Mouse (Mus musculus): ENCODE measurements at regions not wholly inside any gene's neighbourhood (a gene's known extent, or its start where the extent isn't known, plus 50 kb on each side); places are given as distances from the start of the nearest gene placed in this dataset.

GRCm38 (mm10) chr2:148622216-148622615, 50.2 kb upstream of the Nxt1 start:
- Histone ChIP-seq H3K4me2 (replicated peaks; ENCODE audit: low read depth, low read length) (no peak overlapping the region), H3K9ac (ENCODE audit: low read depth, low read length) (no peak overlapping the region), H3K27ac (ENCODE audit: low read depth, low read length) (no peak overlapping the region), H3K27me3 (ENCODE audit: control insufficient read depth, insufficient read depth, low read length) (no peaks in the 10 kb centered on the region), H3K9me3 (ENCODE audit: control insufficient read depth, low read length) (no peaks in the 10 kb centered on the region), H3K4me3 (ENCODE audit: low read length) (no peak overlapping the region), H3K36me3 (ENCODE audit: control insufficient read depth, insufficient read depth, low read length) (no peaks in the 10 kb centered on the region), H3K4me1 (ENCODE audit: control insufficient read depth, insufficient read depth, low read length) (no peaks in the 10 kb centered on the region)
- 74% methylated on average over 3 of the region's 3 CpGs for WGBS
- no peak for ATAC-seq (ENCODE audit: low FRiP score, low TSS enrichment)

- Histone ChIP-seq H3K27ac (ENCODE audit: low read depth, low read length) (no peak overlapping the region), H3K9me3 (ENCODE audit: control insufficient read depth, low read length) (no peaks in the 10 kb centered on the region), H3K27me3 (ENCODE audit: control insufficient read depth, insufficient read depth, low read length) (no peaks in the 10 kb centered on the region), H3K4me3 (ENCODE audit: low read length) (no peak overlapping the region), H3K36me3 (ENCODE audit: control insufficient read depth, insufficient read depth, low read length) (no peaks in the 10 kb centered on the region), H3K4me1 (ENCODE audit: control insufficient read depth, insufficient read depth, low read length) (no peaks in the 10 kb centered on the region), H3K4me2 (replicated peaks; ENCODE audit: low read depth, low read length) (no peak overlapping the region), H3K9ac (ENCODE audit: low read depth, low read length) (no peak overlapping the region)
- ATAC-seq (ENCODE audit: low FRiP score, low TSS enrichment): no peak
- WGBS: 85% methylated on average over 1 of the region's 1 CpGs
Observed at GRCm38 (mm10) chr2:148611911-148612310, 60.5 kb upstream of the Nxt1 start.

GRCm38 (mm10) chr2:148605425-148605930, 66.9 kb upstream of the Nxt1 start:
- no peak overlapping the region for H3K4me3 ChIP-seq (ENCODE audit: low read length)
- H3K4me2 ChIP-seq (replicated peaks; ENCODE audit: low read depth, low read length): no peak overlapping the region
- H3K9me3 ChIP-seq (ENCODE audit: control insufficient read depth, low read length): no peaks in the 10 kb centered on the region
- H3K27me3 ChIP-seq (ENCODE audit: control insufficient read depth, insufficient read depth, low read length): no peaks in the 10 kb centered on the region
- no peak overlapping the region for H3K9ac ChIP-seq (ENCODE audit: low read depth, low read length)
- no peak for ATAC-seq (ENCODE audit: low FRiP score, low TSS enrichment)
- 24% methylated on average over 2 of the region's 2 CpGs for WGBS
- no peaks in the 10 kb centered on the region for H3K36me3 ChIP-seq (ENCODE audit: control insufficient read depth, insufficient read depth, low read length)
- no peak overlapping the region for H3K27ac ChIP-seq (ENCODE audit: low read depth, low read length)
- H3K4me1 ChIP-seq (ENCODE audit: control insufficient read depth, insufficient read depth, low read length): no peaks in the 10 kb centered on the region

GRCm38 (mm10) chr2:148603951-148604350, 68.5 kb upstream of the Nxt1 start:
- Histone ChIP-seq H3K4me3 (ENCODE audit: low read length) (no peak overlapping the region), H3K4me2 (replicated peaks; ENCODE audit: low read depth, low read length) (no peak overlapping the region), H3K27me3 (ENCODE audit: control insufficient read depth, insufficient read depth, low read length) (no peaks in the 10 kb centered on the region), H3K4me1 (ENCODE audit: control insufficient read depth, insufficient read depth, low read length) (no peaks in the 10 kb centered on the region), H3K9ac (ENCODE audit: low read depth, low read length) (no peak overlapping the region), H3K9me3 (ENCODE audit: control insufficient read depth, low read length) (no peaks in the 10 kb centered on the region), H3K36me3 (ENCODE audit: control insufficient read depth, insufficient read depth, low read length) (no peaks in the 10 kb centered on the region), H3K27ac (ENCODE audit: low read depth, low read length) (no peak overlapping the region)
- WGBS: 61% methylated on average over 2 of the region's 2 CpGs
- no peak for ATAC-seq (ENCODE audit: low FRiP score, low TSS enrichment)

- Histone ChIP-seq H3K4me1 (ENCODE audit: control insufficient read depth, insufficient read depth, low read length) (no peaks in the 10 kb centered on the region), H3K9me3 (ENCODE audit: control insufficient read depth, low read length) (no peaks in the 10 kb centered on the region), H3K4me3 (ENCODE audit: low read length) (no peak overlapping the region), H3K9ac (ENCODE audit: low read depth, low read length) (no peak overlapping the region), H3K27me3 (ENCODE audit: control insufficient read depth, insufficient read depth, low read length) (no peaks in the 10 kb centered on the region), H3K4me2 (replicated peaks; ENCODE audit: low read depth, low read length) (no peak overlapping the region), H3K36me3 (ENCODE audit: control insufficient read depth, insufficient read depth, low read length) (no peaks in the 10 kb centered on the region), H3K27ac (ENCODE audit: low read depth, low read length) (no peak overlapping the region)
- ATAC-seq (ENCODE audit: low FRiP score, low TSS enrichment): no peak
- 57% methylated on average over 2 of the region's 2 CpGs for WGBS
Observed at GRCm38 (mm10) chr2:148603315-148603714, 69.1 kb upstream of the Nxt1 start.

- no peaks in the 10 kb centered on the region for H3K9me3 ChIP-seq (ENCODE audit: control insufficient read depth, low read length)
- H3K27ac ChIP-seq (ENCODE audit: low read depth, low read length): no peak overlapping the region
- no peaks in the 10 kb centered on the region for H3K4me1 ChIP-seq (ENCODE audit: control insufficient read depth, insufficient read depth, low read length)
- no peak overlapping the region for H3K4me2 ChIP-seq (replicated peaks; ENCODE audit: low read depth, low read length)
- H3K27me3 ChIP-seq (ENCODE audit: control insufficient read depth, insufficient read depth, low read length): no peaks in the 10 kb centered on the region
- H3K4me3 ChIP-seq (ENCODE audit: low read length): no peak overlapping the region
- H3K36me3 ChIP-seq (ENCODE audit: control insufficient read depth, insufficient read depth, low read length): no peaks in the 10 kb centered on the region
- no peak for ATAC-seq (ENCODE audit: low FRiP score, low TSS enrichment)
- no peak overlapping the region for H3K9ac ChIP-seq (ENCODE audit: low read depth, low read length)
Observed at GRCm38 (mm10) chr2:148599498-148599897, 72.9 kb upstream of the Nxt1 start.

GRCm38 (mm10) chr2:148596966-148597365, 75.4 kb upstream of the Nxt1 start:
- H3K4me1 ChIP-seq (ENCODE audit: control insufficient read depth, insufficient read depth, low read length): no peaks in the 10 kb centered on the region
- 86% methylated on average over 2 of the region's 2 CpGs for WGBS
- no peak overlapping the region for H3K27ac ChIP-seq (ENCODE audit: low read depth, low read length)
- no peak overlapping the region for H3K4me3 ChIP-seq (ENCODE audit: low read length)
- no peaks in the 10 kb centered on the region for H3K36me3 ChIP-seq (ENCODE audit: control insufficient read depth, insufficient read depth, low read length)
- H3K27me3 ChIP-seq (ENCODE audit: control insufficient read depth, insufficient read depth, low read length): no peaks in the 10 kb centered on the region
- no peaks in the 10 kb centered on the region for H3K9me3 ChIP-seq (ENCODE audit: control insufficient read depth, low read length)
- no peak overlapping the region for H3K4me2 ChIP-seq (replicated peaks; ENCODE audit: low read depth, low read length)
- no peak for ATAC-seq (ENCODE audit: low FRiP score, low TSS enrichment)
- no peak overlapping the region for H3K9ac ChIP-seq (ENCODE audit: low read depth, low read length)

- Histone ChIP-seq H3K9me3 (ENCODE audit: control insufficient read depth, low read length) (no peaks in the 10 kb centered on the region), H3K4me2 (replicated peaks; ENCODE audit: low read depth, low read length) (no peak overlapping the region), H3K27ac (ENCODE audit: low read depth, low read length) (no peak overlapping the region), H3K4me3 (ENCODE audit: low read length) (no peak overlapping the region), H3K36me3 (ENCODE audit: control insufficient read depth, insufficient read depth, low read length) (no peaks in the 10 kb centered on the region), H3K4me1 (ENCODE audit: control insufficient read depth, insufficient read depth, low read length) (no peaks in the 10 kb centered on the region), H3K27me3 (ENCODE audit: control insufficient read depth, insufficient read depth, low read length) (no peaks in the 10 kb centered on the region), H3K9ac (ENCODE audit: low read depth, low read length) (no peak overlapping the region)
- no peak for ATAC-seq (ENCODE audit: low FRiP score, low TSS enrichment)
- 78% methylated on average over 1 of the region's 1 CpGs for WGBS
Observed at GRCm38 (mm10) chr2:148585721-148586335, 86.6 kb upstream of the Nxt1 start.

GRCm38 (mm10) chr2:148582208-148582607, 90.2 kb upstream of the Nxt1 start:
- Histone ChIP-seq H3K4me2 (replicated peaks; ENCODE audit: low read depth, low read length) (no peak overlapping the region), H3K27me3 (ENCODE audit: control insufficient read depth, insufficient read depth, low read length) (no peaks in the 10 kb centered on the region), H3K4me1 (ENCODE audit: control insufficient read depth, insufficient read depth, low read length) (no peaks in the 10 kb centered on the region), H3K9ac (ENCODE audit: low read depth, low read length) (no peak overlapping the region), H3K36me3 (ENCODE audit: control insufficient read depth, insufficient read depth, low read length) (no peaks in the 10 kb centered on the region), H3K27ac (ENCODE audit: low read depth, low read length) (no peak overlapping the region), H3K4me3 (ENCODE audit: low read length) (no peak overlapping the region), H3K9me3 (ENCODE audit: control insufficient read depth, low read length) (no peaks in the 10 kb centered on the region)
- WGBS: 81% methylated on average over 1 of the region's 1 CpGs
- no peak for ATAC-seq (ENCODE audit: low FRiP score, low TSS enrichment)

All from kidney, embryonic 14.5 days (tissue).